Mouse (Mus musculus): ENCODE data around the gene Plxna3. TPM values are rescaled to one million over a fixed set of nuclear protein-coding genes. Genes with fewer than 3 reads are reported as not detected.
"Not testable (repeated sequence)": the region's sequence is repeated elsewhere in the genome, so short reads cannot be mapped to it uniquely, and the experiment has no call there.

Gene Plxna3
- total RNA-seq (2015; ENCODE audit: low replicate concordance), result not detected in 2 replicates
- total RNA-seq (2017; ENCODE audit: low replicate concordance), result not detected in 2 replicates

- ATAC-seq (replicated peaks; ENCODE audit: low FRiP score, poor library complexity, severe bottlenecking), result peak; percentile 76
These were observed at the start of gene Plxna3 for GRCm38 (mm10) chrX:74328725-74329161. Gene Plxna3 (plus strand): TSS chrX:74329066.

- no peak for ATAC-seq (replicated peaks; ENCODE audit: low FRiP score, poor library complexity, severe bottlenecking)
These were observed 47.7 kb upstream of the Plxna3 start for GRCm38 (mm10) chrX:74281041-74281731.

GRCm38 (mm10) chrX:74281732-74282394 is 47.0 kb upstream of the Plxna3 start, which contains the start of the genes Taz and Dnase1l1:
Gene Taz (plus strand): TSS chrX:74281912.
Gene Dnase1l1 (minus strand): TSS chrX:74282337.
- ATAC-seq (replicated peaks; ENCODE audit: low FRiP score, poor library complexity, severe bottlenecking), result peak; percentile 91

GRCm38 (mm10) chrX:74282395-74283091 is 46.3 kb upstream of the Plxna3 start:
- peak; percentile 75 for ATAC-seq (replicated peaks; ENCODE audit: low FRiP score, poor library complexity, severe bottlenecking)

GRCm38 (mm10) chrX:74283092-74283437 is 45.8 kb upstream of the Plxna3 start:
- no peak for ATAC-seq (replicated peaks; ENCODE audit: low FRiP score, poor library complexity, severe bottlenecking)

GRCm38 (mm10) chrX:74293431-74293830 is 35.4 kb upstream of the Plxna3 start:
- no peak for ATAC-seq (replicated peaks; ENCODE audit: low FRiP score, poor library complexity, severe bottlenecking)

GRCm38 (mm10) chrX:74296538-74297448 is 32.1 kb upstream of the Plxna3 start, which contains the start of gene Atp6ap1:
Gene Atp6ap1 (plus strand): TSS chrX:74297097.
- ATAC-seq (replicated peaks; ENCODE audit: low FRiP score, poor library complexity, severe bottlenecking), result peak; percentile 99

- no peak for ATAC-seq (replicated peaks; ENCODE audit: low FRiP score, poor library complexity, severe bottlenecking)
These were observed 30.5 kb upstream of the Plxna3 start for GRCm38 (mm10) chrX:74298348-74298747.

GRCm38 (mm10) chrX:74299721-74300120 is 29.1 kb upstream of the Plxna3 start:
- ATAC-seq (replicated peaks; ENCODE audit: low FRiP score, poor library complexity, severe bottlenecking), result no peak

GRCm38 (mm10) chrX:74304867-74305700 is 23.8 kb upstream of the Plxna3 start, which contains the start of gene Gdi1:
Gene Gdi1 (plus strand): TSS chrX:74304998.
- ATAC-seq (replicated peaks; ENCODE audit: low FRiP score, poor library complexity, severe bottlenecking), result peak; percentile 92

- ATAC-seq (replicated peaks; ENCODE audit: low FRiP score, poor library complexity, severe bottlenecking), result peak; percentile 99
These were observed 16.1 kb upstream of the Plxna3 start, which contains the start of gene Fam50a for GRCm38 (mm10) chrX:74312540-74313464. Gene Fam50a (plus strand): TSS chrX:74313033.

- ATAC-seq (replicated peaks; ENCODE audit: low FRiP score, poor library complexity, severe bottlenecking), result no peak
These were observed 377 bp downstream of the Plxna3 start for GRCm38 (mm10) chrX:74329215-74329671.

GRCm38 (mm10) chrX:74330166-74330930 is 1.5 kb downstream of the Plxna3 start:
- ATAC-seq (replicated peaks; ENCODE audit: low FRiP score, poor library complexity, severe bottlenecking), result no peak

- ATAC-seq (replicated peaks; ENCODE audit: low FRiP score, poor library complexity, severe bottlenecking), result peak; percentile 73
These were observed 24.0 kb downstream of the Plxna3 start for GRCm38 (mm10) chrX:74352645-74353466.

- peak; percentile 100 for ATAC-seq (replicated peaks; ENCODE audit: low FRiP score, poor library complexity, severe bottlenecking)
These were observed 24.6 kb downstream of the Plxna3 start, which contains the start of gene Lage3 for GRCm38 (mm10) chrX:74353467-74353770. Gene Lage3 (minus strand): TSS chrX:74353618.

- not testable (repeated sequence) for ATAC-seq (replicated peaks; ENCODE audit: low FRiP score, poor library complexity, severe bottlenecking)
These were observed 28.2 kb downstream of the Plxna3 start for GRCm38 (mm10) chrX:74357069-74357468.
